Mouse (Mus musculus): ENCODE measurements around the gene Dnajc11. TPM values are rescaled to one million over a fixed set of nuclear protein-coding genes. Genes with fewer than 3 reads are reported as not detected.
A peak's percentile ranks its signal among the peaks of the same experiment; 100 is the strongest.

Dnajc11 gene
- total RNA-seq, 2 experiments from 2014 or later = 61.8 to 66.6 TPM

DNA sequence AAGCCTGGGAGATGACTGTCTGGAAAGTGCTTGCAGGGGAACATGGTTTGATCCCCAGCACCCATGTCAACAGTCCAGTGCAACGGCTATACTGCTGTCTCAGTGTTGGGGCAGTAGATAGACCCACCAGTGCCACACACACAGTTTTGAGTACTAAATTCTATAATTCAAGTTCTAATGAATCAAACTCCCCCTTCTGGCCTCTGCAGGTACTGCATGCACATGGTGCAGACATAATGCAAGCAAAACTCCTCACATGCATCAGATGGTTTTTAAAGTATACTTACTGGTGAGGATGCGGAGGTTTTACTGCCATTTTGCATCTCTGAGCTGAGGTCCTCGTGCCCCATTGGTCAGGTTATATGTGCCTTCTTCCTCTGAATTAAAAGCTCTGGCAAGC is 42.0 kb downstream of the Dnajc11 start:
- DNase-seq (ENCODE audit: extremely low spot score in 1 of 2, low spot score in 2 of 2) = no peak
- no peak overlapping the region for H3K27ac ChIP-seq
- intact Hi-C loops (cut with DNase I) = no loop called here
- no peak overlapping the region for H3K4me3 ChIP-seq
- peak; percentile 63 for TF ChIP-seq CTCF (IDR thresholded peaks at IDR 0.05)

- peak; percentile 95 for TF ChIP-seq CTCF (IDR thresholded peaks at IDR 0.05)
- intact Hi-C loops (cut with DNase I) = no loop called here
- peak; percentile 82 to 92 for DNase-seq (ENCODE audit: extremely low spot score in 1 of 2, low spot score in 2 of 2)
- Histone ChIP-seq H3K27ac (no peak overlapping the region), H3K4me3 (no peak overlapping the region)
Measured at GRCm38 (mm10) chr4:151977748-151978147, 44.3 kb downstream of the Dnajc11 start.

DNA sequence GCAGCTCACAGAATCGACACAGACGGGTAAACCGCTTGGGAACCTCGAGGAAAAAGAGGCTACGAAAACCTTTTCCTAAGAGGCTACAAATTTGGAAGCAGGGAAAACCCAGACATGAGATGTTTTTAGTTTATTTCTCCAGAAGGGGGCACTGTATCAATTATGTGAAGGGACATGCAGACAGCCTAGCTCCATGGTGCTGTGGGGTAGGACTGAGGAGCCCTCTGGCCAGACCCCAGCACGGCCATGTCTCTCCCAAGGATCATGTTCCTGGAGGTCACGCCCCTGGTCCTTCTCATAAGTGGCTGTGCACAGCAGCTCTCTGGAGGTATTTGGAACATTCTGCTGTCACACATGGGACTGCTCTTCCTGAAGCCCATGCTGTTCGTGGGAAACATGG is 47.2 kb downstream of the Dnajc11 start:
- no peak for DNase-seq (ENCODE audit: extremely low spot score in 1 of 2, low spot score in 2 of 2)
- intact Hi-C loops (cut with DNase I) = loop anchor here (2.0 kb wide), 3 partner anchors 50 to 116 kb away; partner anchors contain the start of genes Nol9 and Tas1r1
- TF ChIP-seq CTCF (IDR thresholded peaks at IDR 0.05) = peak; percentile 58

GRCm38 (mm10) chr4:151981363-151981762 is 47.9 kb downstream of the Dnajc11 start:
- intact Hi-C loops (cut with DNase I) = loop anchor here (2.0 kb wide), 3 partner anchors 49 to 115 kb away; partner anchors contain the start of genes Nol9 and Tas1r1
- Histone ChIP-seq H3K4me3 (no peak overlapping the region), H3K27ac (no peak overlapping the region)
- DNase-seq (ENCODE audit: extremely low spot score in 1 of 2, low spot score in 2 of 2) = peak; percentile 77 to 86
- peak; percentile 100 for TF ChIP-seq CTCF (IDR thresholded peaks at IDR 0.05)

More for the DNA sequence above, 47.2 kb downstream of the Dnajc11 start:
- Histone ChIP-seq H3K4me3 (no peak overlapping the region), H3K27ac (no peak overlapping the region)

DNA sequence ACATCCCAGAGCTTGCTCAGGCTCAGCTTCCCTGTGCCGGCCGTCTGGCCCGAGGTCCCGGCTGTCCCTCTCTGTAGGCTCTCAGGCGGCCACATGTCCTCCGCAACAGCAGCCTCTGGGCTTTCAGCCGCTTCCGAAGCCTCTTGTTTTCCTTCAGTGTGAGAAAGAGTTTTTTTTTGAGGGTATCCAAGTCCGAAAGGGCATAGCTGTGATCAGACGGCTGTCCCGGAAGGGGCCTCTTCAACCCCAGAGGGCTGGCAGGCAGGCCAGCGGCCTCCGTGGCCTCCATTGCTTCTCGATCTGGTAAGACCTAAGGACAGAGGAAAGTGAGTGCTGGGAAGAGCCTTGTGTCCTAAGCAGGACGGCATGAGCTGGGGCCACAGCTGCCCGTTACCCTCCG is 49.6 kb downstream of the Dnajc11 start:
- intact Hi-C loops (cut with DNase I) = no loop called here
- no peak for TF ChIP-seq CTCF (IDR thresholded peaks at IDR 0.05)
- Histone ChIP-seq H3K27ac (no peak overlapping the region), H3K4me3 (no peak overlapping the region)
- DNase-seq (ENCODE audit: extremely low spot score in 1 of 2, low spot score in 2 of 2) = no peak

DNA sequence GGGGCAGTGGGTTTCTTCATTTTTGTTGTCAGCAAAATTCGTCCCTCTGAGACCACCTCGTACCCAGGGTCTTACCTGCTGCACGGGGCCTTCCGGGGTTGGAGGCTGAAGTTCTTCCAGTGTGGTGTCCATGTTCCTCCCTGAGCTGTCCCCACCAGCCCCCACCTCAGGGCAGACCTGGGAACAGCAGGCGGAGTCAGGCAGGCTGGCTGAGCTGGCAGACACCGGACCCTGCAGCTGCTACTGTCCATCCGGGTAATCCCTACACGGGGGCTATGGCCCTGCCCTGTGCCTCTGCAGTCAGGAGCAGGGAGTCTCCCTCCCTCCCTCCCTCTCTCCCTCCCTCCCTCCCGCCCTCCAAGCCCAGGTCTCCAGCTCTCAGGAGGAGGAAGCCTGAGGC is 50.1 kb downstream of the Dnajc11 start:
- TF ChIP-seq CTCF (IDR thresholded peaks at IDR 0.05) = no peak
- no peak overlapping the region for H3K4me3 ChIP-seq
- DNase-seq (ENCODE audit: extremely low spot score in 1 of 2, low spot score in 2 of 2) = no peak
- intact Hi-C loops (cut with DNase I) = no loop called here
- no peak overlapping the region for H3K27ac ChIP-seq

DNA sequence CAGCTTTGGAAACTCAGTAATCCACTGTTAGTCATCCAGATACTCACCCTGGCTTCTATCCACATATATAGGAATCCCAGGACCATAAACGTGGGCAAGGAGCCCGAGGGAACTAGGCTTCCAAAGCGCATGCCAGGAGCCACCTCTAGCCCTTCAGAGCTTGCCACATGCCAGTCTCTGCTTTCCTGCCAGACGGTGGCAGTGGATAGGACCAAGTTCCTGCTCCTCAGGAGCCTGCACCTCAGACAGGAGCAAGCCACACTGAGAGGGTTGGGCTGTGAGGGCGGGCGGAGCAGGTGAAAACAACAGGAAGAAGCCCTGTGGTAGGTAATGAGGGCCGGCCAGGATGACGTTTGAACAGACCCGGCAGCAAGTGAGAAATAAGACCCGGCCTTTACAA is 52.4 kb downstream of the Dnajc11 start:
- intact Hi-C loops (cut with DNase I) = no loop called here
- H3K4me3 ChIP-seq = no peak overlapping the region
- no peak for DNase-seq (ENCODE audit: extremely low spot score in 1 of 2, low spot score in 2 of 2)
- H3K27ac ChIP-seq = no peak overlapping the region
- TF ChIP-seq CTCF (IDR thresholded peaks at IDR 0.05) = no peak

GRCm38 (mm10) chr4:151986650-151987049 is 53.2 kb downstream of the Dnajc11 start:
- Histone ChIP-seq H3K4me3 (no peak overlapping the region), H3K27ac (no peak overlapping the region)
- no peak for DNase-seq (ENCODE audit: extremely low spot score in 1 of 2, low spot score in 2 of 2)
- intact Hi-C loops (cut with DNase I) = no loop called here
- no peak for TF ChIP-seq CTCF (IDR thresholded peaks at IDR 0.05)

GRCm38 (mm10) chr4:151988014-151988341 is 54.5 kb downstream of the Dnajc11 start:
- H3K4me3 ChIP-seq = peak overlapping the region; percentile 78
- peak overlapping the region; percentile 95; the same call in 1 of the 2 replicates for H3K27ac ChIP-seq
- TF ChIP-seq CTCF (IDR thresholded peaks at IDR 0.05) = no peak
- no peak for DNase-seq (ENCODE audit: extremely low spot score in 1 of 2, low spot score in 2 of 2)
- intact Hi-C loops (cut with DNase I) = no loop called here

- no peak for TF ChIP-seq CTCF (IDR thresholded peaks at IDR 0.05)
- Histone ChIP-seq H3K27ac (peak within 1 kb of the TSS; percentile 95), H3K4me3 (peak within 1 kb of the TSS; percentile 78)
- intact Hi-C loops (cut with DNase I) = no loop called here
- peak; percentile 81 to 87 for DNase-seq (ENCODE audit: extremely low spot score in 1 of 2, low spot score in 2 of 2)
Measured at GRCm38 (mm10) chr4:151988342-151989109, 55.0 kb downstream of the Dnajc11 start, which contains the start of gene Thap3. Thap3 (minus strand) TSS chr4:151988997.

- Histone ChIP-seq H3K27ac (peak overlapping the region; percentile 95), H3K4me3 (peak overlapping the region; percentile 78)
- no peak for DNase-seq (ENCODE audit: extremely low spot score in 1 of 2, low spot score in 2 of 2)
- no peak for TF ChIP-seq CTCF (IDR thresholded peaks at IDR 0.05)
- intact Hi-C loops (cut with DNase I) = no loop called here
Measured at GRCm38 (mm10) chr4:151989110-151989488, 55.6 kb downstream of the Dnajc11 start.

DNA sequence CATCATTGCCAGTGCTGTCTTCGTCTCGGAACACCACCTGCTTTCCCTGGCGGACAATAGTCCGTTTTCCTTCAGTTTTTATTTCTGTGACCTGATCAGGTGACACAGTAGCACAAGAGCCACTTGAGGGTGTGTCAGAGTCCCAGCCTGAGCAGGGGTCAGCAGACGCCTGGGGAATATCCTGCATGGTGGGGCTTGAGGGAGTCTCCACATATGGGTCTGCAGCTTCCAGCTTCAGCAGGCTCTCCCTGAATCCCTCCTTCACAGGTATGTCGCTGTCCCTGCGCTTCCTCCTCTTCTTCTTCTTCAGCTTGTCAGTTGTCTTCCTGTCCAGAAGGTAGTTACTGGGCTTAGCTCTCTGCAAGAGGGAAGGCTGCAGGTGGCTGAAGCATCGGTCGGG is 58.6 kb downstream of the Dnajc11 start:
- no peak for DNase-seq (ENCODE audit: extremely low spot score in 1 of 2, low spot score in 2 of 2)
- no peak overlapping the region for H3K4me3 ChIP-seq
- TF ChIP-seq CTCF (IDR thresholded peaks at IDR 0.05) = no peak
- no peak overlapping the region for H3K27ac ChIP-seq
- intact Hi-C loops (cut with DNase I) = no loop called here

DNA sequence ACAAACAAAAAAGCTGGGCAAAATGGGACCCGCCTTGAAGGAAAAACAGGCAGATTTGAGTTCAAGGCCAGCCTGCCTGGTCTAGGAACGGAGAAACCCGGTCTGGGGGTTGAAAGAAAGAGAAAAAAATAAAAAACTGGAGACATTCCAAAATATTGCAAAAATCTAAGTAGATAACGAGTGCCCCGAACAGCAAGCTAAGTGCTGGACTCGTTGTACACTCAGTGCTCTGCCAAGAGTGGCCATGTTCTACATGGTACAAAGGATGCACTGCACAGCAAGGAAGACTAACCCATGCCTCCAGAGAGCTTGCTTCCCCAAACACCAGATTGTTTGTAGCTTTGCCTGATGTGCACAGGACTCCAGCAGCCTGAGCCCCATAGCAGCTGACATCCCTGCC is 59.5 kb downstream of the Dnajc11 start:
- no peak for TF ChIP-seq CTCF (IDR thresholded peaks at IDR 0.05)
- DNase-seq (ENCODE audit: extremely low spot score in 1 of 2, low spot score in 2 of 2) = no peak
- intact Hi-C loops (cut with DNase I) = no loop called here
- Histone ChIP-seq H3K4me3 (no peak overlapping the region), H3K27ac (no peak overlapping the region)

Data from left cerebral cortex, adult 2 months (tissue).